Mouse (Mus musculus) stomach, embryonic 14.5 days (tissue): ENCODE measurements at regions not wholly inside any gene's neighbourhood (a gene's known extent, or its start where the extent isn't known, plus 50 kb on each side); places are given as distances from the start of the nearest gene placed in this dataset.

Experiments
- ATAC-seq: fragments of 200-750 bp; cut with Nextera tagmentation; 2 replicates; pipeline ENCODE4 v1.8.0; 2017; ENCODE audit warnings: low read depth, moderate TSS enrichment; ENCODE audit not compliant: insufficient number of reproducible peaks, insufficient read depth, low FRiP score
- H3K27ac ChIP-seq: fragments of 300-500 bp; sonication (generic); 2 replicates; pipeline ENCODE4 v1.5.1; 2014; ENCODE audit warnings: mild to moderate bottlenecking, low read length, moderate library complexity, mixed read lengths
- H3K27me3 ChIP-seq: fragments of 300-500 bp; sonication (generic); 2 replicates; pipeline ENCODE4 v1.6.1; 2014; ENCODE audit warnings: low read length, control low read depth, mixed read lengths; ENCODE audit not compliant: control insufficient read depth, insufficient read depth
- H3K36me3 ChIP-seq: fragments of 300-500 bp; sonication (generic); 2 replicates; pipeline ENCODE4 v1.6.1; 2014; ENCODE audit warnings: mild to moderate bottlenecking, control low read depth, low read length, moderate library complexity, mixed read lengths; ENCODE audit not compliant: control insufficient read depth, insufficient read depth
- H3K4me1 ChIP-seq: fragments of 300-500 bp; sonication (generic); 2 replicates; pipeline ENCODE4 v1.6.1; 2014; ENCODE audit warnings: low read length, control low read depth, mixed read lengths; ENCODE audit not compliant: control insufficient read depth, insufficient read depth
- H3K4me2 ChIP-seq: fragments of 300-500 bp; sonication (generic); replicated peaks from 2 replicates; pipeline ENCODE4 v1.6.1; 2014; ENCODE audit warnings: low read depth, low read length, control low read depth
- H3K4me3 ChIP-seq: fragments of 300-500 bp; sonication (generic); 2 replicates; pipeline ENCODE4 v1.5.1; 2014; ENCODE audit warnings: low read depth, low read length, control low read depth
- H3K9ac ChIP-seq: fragments of 300-500 bp; sonication (generic); replicated peaks from 2 replicates; pipeline ENCODE4 v1.6.1; 2014; ENCODE audit warnings: low read depth, mild to moderate bottlenecking, control low read depth, low read length, moderate library complexity, mixed read lengths
- H3K9me3 ChIP-seq: fragments of 300-500 bp; sonication (generic); 2 replicates; pipeline ENCODE4 v1.6.1; 2016; ENCODE audit warnings: low read depth, low read length, control low read depth; ENCODE audit not compliant: control insufficient read depth
- WGBS: fragments of 180-500 bp; shearing (Covaris S2); extraction: QIAGEN DNeasy Blood & Tissue Kit; methylation state at CpG from one replicate; pipeline ENCODE4 v1.1.7; 2014; 5-methylcytosine and 5-hydroxymethylcytosine counted together

DNA sequence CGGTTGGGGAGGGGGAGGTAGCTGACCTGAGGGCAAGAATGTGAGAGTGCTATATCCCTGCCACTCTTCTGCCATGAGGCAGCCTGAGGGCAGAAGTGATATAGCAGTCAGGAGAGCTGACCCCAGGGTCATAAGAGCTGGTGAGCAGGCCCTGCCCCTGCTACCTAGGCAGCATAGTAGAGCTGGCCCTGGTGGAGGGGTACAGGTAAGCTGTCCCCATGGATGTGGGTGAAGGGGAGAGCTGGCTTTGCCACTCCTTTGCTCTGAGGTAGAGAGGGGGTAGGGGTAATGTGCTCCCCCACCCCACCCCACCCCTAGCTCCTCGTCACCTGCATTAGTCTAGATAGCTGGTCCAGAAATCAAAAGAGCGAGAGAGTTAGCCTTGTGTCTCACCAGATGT, 61.3 kb upstream of the Gm3839 start:
- Histone ChIP-seq H3K4me2 (no peak overlapping the region), H3K9me3 (no peaks in the 10 kb centered on the region), H3K4me1 (no peaks in the 10 kb centered on the region), H3K36me3 (no peaks in the 10 kb centered on the region), H3K27ac (no peak overlapping the region), H3K27me3 (no peaks in the 10 kb centered on the region), H3K4me3 (no peak overlapping the region), H3K9ac (no peak overlapping the region)
- no peak for ATAC-seq
- WGBS: 91% methylated on average over 3 of the region's 3 CpGs

DNA sequence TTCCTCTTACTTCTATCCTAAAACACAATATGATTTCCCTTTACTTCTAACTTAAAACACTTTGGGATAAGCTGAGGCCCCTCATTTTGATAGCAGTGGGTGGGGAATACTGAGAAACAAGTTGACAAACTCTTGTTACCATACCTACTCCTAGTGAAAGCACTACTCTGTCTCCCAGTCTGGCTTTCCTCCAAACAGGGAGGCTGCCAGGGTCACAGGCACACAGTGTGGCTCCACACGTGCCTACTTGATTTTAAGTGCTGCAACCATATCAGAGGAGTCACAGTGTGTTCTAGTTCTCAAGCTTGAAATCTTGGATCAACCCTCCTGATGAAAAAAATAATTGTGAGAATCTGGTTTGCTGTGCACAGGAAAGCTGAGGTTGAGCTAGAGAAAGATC, 65.8 kb upstream of the Gm3839 start:
- no peak for ATAC-seq
- Histone ChIP-seq H3K36me3 (no peaks in the 10 kb centered on the region), H3K27me3 (no peaks in the 10 kb centered on the region), H3K4me3 (no peak overlapping the region), H3K9ac (no peak overlapping the region), H3K4me2 (no peak overlapping the region), H3K4me1 (no peaks in the 10 kb centered on the region), H3K27ac (no peak overlapping the region), H3K9me3 (no peaks in the 10 kb centered on the region)
- WGBS: 56% methylated on average over 1 of the region's 1 CpGs

DNA sequence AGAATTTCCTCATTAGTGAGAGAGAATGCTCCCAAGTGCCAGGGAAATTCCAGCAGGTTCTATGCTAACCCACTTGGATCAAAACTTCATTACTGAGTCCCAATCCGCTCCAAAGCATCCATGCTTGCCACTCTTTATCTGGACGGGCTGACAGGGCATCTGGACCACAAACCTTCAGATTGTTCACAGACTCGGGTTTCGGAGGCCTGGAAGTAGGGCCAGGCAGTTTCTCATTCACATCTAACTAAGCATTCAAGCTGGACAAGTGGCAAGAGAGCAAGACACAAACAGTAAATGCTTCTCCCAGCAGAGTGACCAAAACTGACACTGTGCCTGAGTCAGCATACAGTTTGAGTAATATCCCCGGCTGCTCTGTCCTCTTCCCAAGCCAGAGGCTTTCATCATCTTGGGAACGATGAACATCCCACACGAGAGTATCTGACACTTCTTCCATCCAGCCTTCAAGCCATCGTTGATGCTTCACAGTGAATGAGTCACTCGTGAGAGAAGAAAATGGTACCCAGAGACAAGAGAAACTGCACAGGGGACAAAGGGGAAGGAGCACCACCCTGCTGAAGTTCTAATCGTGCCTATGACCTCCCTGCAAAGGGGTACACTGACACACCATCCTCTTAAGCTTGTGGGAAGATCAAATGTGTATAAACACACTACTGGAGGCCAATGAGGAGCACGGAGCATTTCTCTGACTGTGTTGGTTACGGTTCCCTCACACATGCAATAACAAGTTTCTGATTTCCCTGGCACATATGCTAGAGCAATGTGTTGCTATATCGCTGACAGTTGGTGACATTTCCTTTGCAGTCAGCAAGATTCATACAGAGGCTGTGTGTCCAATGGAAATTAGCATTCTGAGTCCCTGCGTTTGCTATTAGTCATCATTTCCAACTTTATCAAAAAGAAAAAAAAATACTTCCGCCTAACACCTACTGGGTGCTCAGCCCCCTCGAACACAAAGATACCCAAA, 72.0 kb upstream of the Gm3839 start:
- H3K4me1 ChIP-seq: no peaks in the 10 kb centered on the region
- no peak overlapping the region for H3K4me3 ChIP-seq
- no peak overlapping the region for H3K9ac ChIP-seq
- H3K27me3 ChIP-seq: no peaks in the 10 kb centered on the region
- 79% methylated on average over 16 of the region's 16 CpGs for WGBS
- H3K4me2 ChIP-seq: no peak overlapping the region
- no peak overlapping the region for H3K27ac ChIP-seq
- no peaks in the 10 kb centered on the region for H3K9me3 ChIP-seq
- no peak for ATAC-seq
- H3K36me3 ChIP-seq: no peaks in the 10 kb centered on the region

DNA sequence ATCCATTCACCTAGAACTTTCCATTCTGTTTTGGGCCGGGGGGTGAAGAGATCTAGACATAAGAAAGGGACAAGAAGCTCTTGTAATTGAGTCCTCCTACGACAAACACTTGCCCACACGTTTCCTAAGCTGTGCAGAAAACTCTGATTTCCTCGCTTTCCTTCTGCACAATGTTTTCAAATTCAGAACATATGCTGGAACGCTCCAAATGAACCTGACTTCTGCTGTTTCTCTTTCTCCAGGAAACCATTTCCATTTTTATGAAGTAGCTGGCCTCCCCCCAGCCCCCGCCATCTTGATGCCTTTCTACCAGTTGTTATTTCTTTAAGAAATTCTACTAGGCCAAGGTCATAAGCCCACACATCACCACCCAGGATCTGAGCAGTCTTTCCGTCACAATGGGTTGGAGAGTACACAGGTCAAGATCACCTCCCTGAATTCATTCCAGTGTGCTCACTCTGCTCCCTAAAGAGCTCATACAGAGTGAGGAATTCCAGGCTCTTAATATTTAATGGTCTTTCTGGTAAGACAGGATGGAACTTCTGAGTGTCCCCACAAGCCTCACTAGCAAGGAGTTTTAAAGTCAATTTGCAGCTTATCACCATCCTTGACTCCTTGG, 78.7 kb upstream of the Gm3839 start:
- Histone ChIP-seq H3K4me1 (no peaks in the 10 kb centered on the region), H3K36me3 (no peaks in the 10 kb centered on the region), H3K4me3 (no peak overlapping the region), H3K4me2 (no peak overlapping the region), H3K9me3 (no peaks in the 10 kb centered on the region), H3K27ac (no peak overlapping the region), H3K9ac (no peak overlapping the region), H3K27me3 (no peaks in the 10 kb centered on the region)
- no peak for ATAC-seq
- 85% methylated on average over 7 of the region's 7 CpGs for WGBS

DNA sequence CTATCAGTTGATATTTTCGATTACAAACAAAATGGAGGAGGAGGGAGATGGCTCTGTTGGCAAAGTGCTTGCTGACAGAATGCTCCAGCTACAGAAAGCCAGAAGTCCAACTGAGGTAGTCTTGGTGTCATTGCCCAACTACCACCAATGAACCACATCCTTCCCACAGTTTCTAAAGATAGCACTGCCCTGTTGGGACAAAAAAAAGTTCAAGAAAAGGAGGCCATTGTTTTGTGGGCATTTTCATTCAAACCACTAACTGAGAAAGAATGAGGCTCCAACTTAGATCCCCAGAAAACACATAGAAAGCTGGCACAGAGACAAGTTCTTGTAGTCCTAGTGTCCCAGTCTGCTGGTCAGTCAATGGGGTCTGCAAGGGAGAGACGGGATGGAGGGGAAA, 82.1 kb upstream of the Gm3839 start:
- H3K9me3 ChIP-seq: no peaks in the 10 kb centered on the region
- 78% methylated on average over 2 of the region's 2 CpGs for whole genome bisulfite sequencing
- H3K27me3 ChIP-seq: no peaks in the 10 kb centered on the region
- H3K36me3 ChIP-seq: no peaks in the 10 kb centered on the region
- H3K4me2 ChIP-seq: no peak overlapping the region
- no peak overlapping the region for H3K4me3 ChIP-seq
- no peaks in the 10 kb centered on the region for H3K4me1 ChIP-seq
- no peak for ATAC-seq
- H3K27ac ChIP-seq: no peak overlapping the region
- H3K9ac ChIP-seq: no peak overlapping the region

DNA sequence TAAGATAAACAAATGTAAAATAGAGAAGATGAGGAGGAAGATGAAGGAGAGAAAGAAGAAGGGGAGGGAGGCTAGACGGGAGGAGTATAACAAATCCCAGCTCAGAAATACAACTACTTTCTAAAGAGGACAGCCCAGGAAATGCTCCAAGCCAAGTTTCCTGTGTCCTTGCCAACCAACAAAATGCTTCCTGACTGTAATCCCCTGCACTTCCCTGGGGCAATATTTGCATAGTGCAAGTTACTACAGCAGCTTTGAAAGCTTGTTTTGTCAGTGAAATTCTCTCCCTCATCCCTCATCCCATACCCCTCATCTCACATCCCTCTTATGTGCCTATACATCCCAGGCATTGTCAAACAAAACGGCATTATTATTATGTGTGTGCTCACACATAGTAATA, 83.7 kb upstream of the Gm3839 start:
- Histone ChIP-seq H3K4me3 (no peak overlapping the region), H3K36me3 (no peaks in the 10 kb centered on the region), H3K9me3 (no peaks in the 10 kb centered on the region), H3K27ac (no peak overlapping the region), H3K27me3 (no peaks in the 10 kb centered on the region), H3K4me2 (no peak overlapping the region), H3K4me1 (no peaks in the 10 kb centered on the region), H3K9ac (no peak overlapping the region)
- WGBS: 74% methylated on average over 2 of the region's 2 CpGs
- no peak for ATAC-seq

DNA sequence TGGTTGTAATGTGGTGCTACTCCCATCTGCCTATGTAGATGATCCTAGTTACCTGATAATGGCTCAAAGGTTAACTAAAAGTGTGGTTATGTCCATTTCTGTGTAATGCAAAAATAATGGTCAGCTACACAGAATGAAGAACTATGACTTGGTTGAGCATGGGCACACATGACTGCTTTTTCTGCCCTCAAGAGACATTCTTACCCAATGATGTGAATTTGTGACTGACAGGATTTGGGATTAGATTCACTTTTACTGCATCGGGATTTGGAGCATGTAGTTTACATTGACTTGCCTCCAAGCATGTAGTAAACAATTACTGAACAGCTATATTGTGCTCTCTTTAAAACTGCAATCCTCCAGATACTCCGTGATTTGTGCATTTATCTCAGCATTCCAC, 93.4 kb upstream of the Gm3839 start:
- ATAC-seq: no peak
- Histone ChIP-seq H3K4me1 (no peaks in the 10 kb centered on the region), H3K9ac (no peak overlapping the region), H3K9me3 (no peaks in the 10 kb centered on the region), H3K36me3 (no peaks in the 10 kb centered on the region), H3K4me3 (no peak overlapping the region), H3K27ac (no peak overlapping the region), H3K27me3 (no peaks in the 10 kb centered on the region), H3K4me2 (no peak overlapping the region)
- 75% methylated on average over 2 of the region's 2 CpGs for WGBS

DNA sequence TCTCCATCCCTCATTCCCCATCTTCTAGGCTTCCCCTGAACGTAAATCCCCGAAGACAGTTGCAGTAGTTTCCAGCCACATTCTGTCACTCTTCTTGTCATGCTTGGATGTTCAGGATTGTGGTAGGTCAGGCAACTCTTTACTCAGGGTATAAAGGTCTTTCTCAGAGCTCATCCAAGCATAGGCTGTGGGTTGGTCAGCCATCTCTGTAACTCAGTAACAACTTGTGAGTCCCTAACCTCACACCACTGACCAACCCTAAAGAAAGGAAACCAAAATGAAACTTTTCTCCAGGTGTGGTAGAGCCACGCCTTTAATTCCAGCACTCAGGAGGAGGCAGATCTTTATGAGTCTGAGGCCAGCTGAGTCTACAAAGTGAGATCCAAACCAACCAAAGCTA, 75.6 kb upstream of the Ptprg start:
- ATAC-seq: no peak
- H3K27me3 ChIP-seq: no peaks in the 10 kb centered on the region
- H3K9ac ChIP-seq: no peak overlapping the region
- WGBS: 89% methylated on average over 3 of the region's 3 CpGs
- H3K9me3 ChIP-seq: no peaks in the 10 kb centered on the region
- H3K4me3 ChIP-seq: no peak overlapping the region
- no peak overlapping the region for H3K4me2 ChIP-seq
- H3K27ac ChIP-seq: no peak overlapping the region
- H3K4me1 ChIP-seq: no peaks in the 10 kb centered on the region
- H3K36me3 ChIP-seq: no peaks in the 10 kb centered on the region
